Mouse (Mus musculus) E14TG2a.4 (cell line): Measurements from ENCODE around the gene Npepl1.

Experiments used
- CTCF ChIP-seq: conservative IDR thresholded peaks from 2 replicates; pipeline ENCODE4 v1.5.1; 2014; ENCODE audit warnings: low read length
- NANOG ChIP-seq: IDR thresholded peaks from 2 replicates; pipeline ENCODE4 v1.6.1; 2014; ENCODE audit warnings: borderline replicate concordance, low read length, mixed read lengths

GRCm38 (mm10) chr2:174067793-174068419 lies 42.2 kb upstream of the Npepl1 start:
- TF ChIP-seq CTCF (no peak), NANOG (no peak)
